Mouse (Mus musculus) bone marrow macrophage, adult 2 months (primary cell): ENCODE measurements at regions not wholly inside any gene's neighbourhood (a gene's known extent, or its start where the extent isn't known, plus 50 kb on each side); places are given as distances from the start of the nearest gene placed in this dataset.

ENCODE experiments used
- H3K27ac ChIP-seq: 2 replicates; pipeline ENCODE4 v1.5.1; 2012; ENCODE audit warnings: low read depth, low read length; ENCODE audit not compliant: insufficient read depth
- H3K4me1 ChIP-seq: 2 replicates; pipeline ENCODE4 v1.6.1; 2012; ENCODE audit warnings: low read length; ENCODE audit not compliant: control insufficient read depth, insufficient read depth
- H3K4me3 ChIP-seq: 2 replicates; pipeline ENCODE4 v1.5.1; 2012; ENCODE audit warnings: mild to moderate bottlenecking, low read length, moderate library complexity; ENCODE audit not compliant: insufficient read depth
- CTCF ChIP-seq: IDR thresholded peaks from 2 replicates; pipeline ENCODE4 v1.5.1; 2012; ENCODE audit warnings: low read depth, mild to moderate bottlenecking, low read length, moderate library complexity
- POLR2A ChIP-seq: IDR thresholded peaks from 2 replicates; pipeline ENCODE4 v1.6.1; 2012; ENCODE audit warnings: mild to moderate bottlenecking, low read depth, low read length, borderline replicate concordance

GRCm38 (mm10) chr3:83686611-83687010, 79.5 kb upstream of the Sfrp2 start:
- Histone ChIP-seq H3K4me1 (no peaks in the 10 kb centered on the region), H3K27ac (no peak overlapping the region), H3K4me3 (no peak overlapping the region)
- TF ChIP-seq CTCF: no peak

GRCm38 (mm10) chr3:83687503-83687902, 78.6 kb upstream of the Sfrp2 start:
- Histone ChIP-seq H3K4me1 (no peaks in the 10 kb centered on the region), H3K4me3 (no peak overlapping the region)
- TF ChIP-seq POLR2A (no peak), CTCF (no peak)

GRCm38 (mm10) chr3:83689068-83689976, 76.8 kb upstream of the Sfrp2 start:
- no peaks in the 10 kb centered on the region for H3K4me1 ChIP-seq
- H3K4me3 ChIP-seq: no peak overlapping the region
- no peak overlapping the region for H3K27ac ChIP-seq
- no peak for TF ChIP-seq POLR2A
- TF ChIP-seq CTCF: no peak

More at GRCm38 (mm10) chr3:83687503-83687902, 78.6 kb upstream of the Sfrp2 start:
- H3K27ac ChIP-seq: no peak overlapping the region

GRCm38 (mm10) chr3:83694505-83694904, 71.6 kb upstream of the Sfrp2 start:
- Histone ChIP-seq H3K27ac (no peak overlapping the region), H3K4me3 (no peak overlapping the region), H3K4me1 (no peaks in the 10 kb centered on the region)
- TF ChIP-seq CTCF: no peak
- TF ChIP-seq POLR2A: no peak

- no peak for TF ChIP-seq CTCF
- no peak overlapping the region for H3K4me3 ChIP-seq
- H3K4me1 ChIP-seq: peaks cover 4% of the 10 kb centered on the region; the same call in 1 of the 2 replicates
- H3K27ac ChIP-seq: no peak overlapping the region
These were observed 66.4 kb upstream of the Sfrp2 start for GRCm38 (mm10) chr3:83699751-83700150.

- no peak overlapping the region for H3K27ac ChIP-seq
- peaks cover 11% of the 10 kb centered on the region for H3K4me1 ChIP-seq
- no peak for TF ChIP-seq POLR2A
- TF ChIP-seq CTCF: peak; percentile 55
- H3K4me3 ChIP-seq: no peak overlapping the region
These were observed 65.0 kb upstream of the Sfrp2 start for GRCm38 (mm10) chr3:83701075-83701474.

GRCm38 (mm10) chr3:83704559-83704958, 61.6 kb upstream of the Sfrp2 start:
- H3K27ac ChIP-seq: no peak overlapping the region
- TF ChIP-seq POLR2A: no peak
- TF ChIP-seq CTCF: no peak
- peaks cover 20% of the 10 kb centered on the region for H3K4me1 ChIP-seq
- H3K4me3 ChIP-seq: no peak overlapping the region

GRCm38 (mm10) chr3:83705253-83705652, 60.9 kb upstream of the Sfrp2 start:
- no peak overlapping the region for H3K27ac ChIP-seq
- no peak for TF ChIP-seq POLR2A
- TF ChIP-seq CTCF: no peak
- no peak overlapping the region for H3K4me3 ChIP-seq
- H3K4me1 ChIP-seq: peaks cover 20% of the 10 kb centered on the region

- H3K27ac ChIP-seq: no peak overlapping the region
These were observed 59.4 kb upstream of the Sfrp2 start for GRCm38 (mm10) chr3:83706531-83707243.

GRCm38 (mm10) chr3:83707278-83707677, 58.8 kb upstream of the Sfrp2 start:
- H3K4me3 ChIP-seq: no peak overlapping the region
- H3K4me1 ChIP-seq: peaks cover 20% of the 10 kb centered on the region
- no peak for TF ChIP-seq CTCF
- no peak for TF ChIP-seq POLR2A
- H3K27ac ChIP-seq: no peak overlapping the region

More at GRCm38 (mm10) chr3:83706531-83707243, 59.4 kb upstream of the Sfrp2 start:
- Histone ChIP-seq H3K4me3 (no peak overlapping the region), H3K4me1 (peaks cover 20% of the 10 kb centered on the region)
- TF ChIP-seq CTCF (no peak), POLR2A (no peak)
